Mouse (Mus musculus): ENCODE data around the gene Gnb3.

The Gnb3 gene

DNA sequence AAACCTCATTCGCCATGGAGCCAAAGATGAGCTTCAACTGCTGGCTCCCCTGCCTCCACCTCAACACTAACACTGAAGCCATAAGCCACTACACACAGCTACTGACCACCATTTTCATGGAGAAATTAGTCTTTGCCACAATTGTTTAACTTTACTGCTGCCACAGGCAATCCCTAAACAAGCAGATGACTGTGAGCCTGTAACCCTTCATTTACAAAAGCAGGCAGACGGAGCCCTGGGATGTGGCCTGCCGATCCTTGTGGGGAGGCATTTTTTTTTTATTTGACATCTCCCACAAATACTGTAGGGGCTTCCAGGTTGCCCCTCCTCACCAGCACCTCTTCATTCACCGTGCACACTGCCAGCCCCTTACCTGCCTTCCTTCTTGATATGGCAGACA, 23.5 kb downstream of the Gnb3 start:
- 92% methylated on average over 4 of the region's 4 CpGs for WGBS

DNA sequence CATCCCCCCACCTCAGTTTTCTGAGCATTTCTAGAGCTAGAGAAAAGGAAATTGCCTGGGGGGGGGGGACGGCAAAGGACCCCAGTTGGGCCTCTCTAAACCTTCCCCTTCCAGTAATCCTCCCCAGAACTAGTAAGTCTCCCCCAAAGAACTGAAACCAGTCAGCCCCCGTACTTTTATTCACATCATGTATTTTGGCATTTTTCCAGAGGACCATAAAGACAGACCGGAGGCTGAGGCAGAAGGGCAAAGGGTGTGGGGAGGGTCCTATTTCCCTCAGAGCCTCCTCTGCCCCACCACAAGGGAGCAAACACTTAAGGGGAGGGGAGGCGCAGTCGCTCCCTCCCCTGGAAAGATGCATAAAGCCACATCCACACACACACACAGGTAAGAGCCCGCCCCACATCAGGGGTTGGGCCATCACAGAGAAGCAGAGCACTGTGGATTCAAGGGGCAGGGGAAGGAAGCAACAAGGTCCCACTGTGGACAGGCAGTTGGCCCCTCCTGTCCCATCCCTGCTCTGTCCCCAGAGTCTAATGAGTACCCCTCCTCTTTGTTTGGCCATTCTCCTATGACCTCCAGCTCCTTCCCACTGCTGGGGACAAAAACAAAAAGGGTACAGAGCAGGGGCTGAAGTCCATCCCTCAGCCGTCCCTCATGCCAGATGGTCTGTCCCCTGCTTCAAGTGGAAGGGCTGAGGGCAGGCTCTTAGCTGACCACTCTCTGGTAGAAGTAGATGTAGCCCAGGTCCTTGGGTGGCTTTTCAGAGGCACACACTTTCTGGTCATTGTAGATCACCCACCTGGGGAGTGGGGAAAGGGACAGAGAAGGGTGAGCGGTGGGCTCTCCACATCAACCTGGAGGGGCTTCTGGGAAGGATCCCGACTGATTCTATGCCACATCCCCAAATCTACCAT, 25.0 kb downstream of the Gnb3 start:
- 66% methylated on average over 9 of the region's 9 CpGs for WGBS

DNA sequence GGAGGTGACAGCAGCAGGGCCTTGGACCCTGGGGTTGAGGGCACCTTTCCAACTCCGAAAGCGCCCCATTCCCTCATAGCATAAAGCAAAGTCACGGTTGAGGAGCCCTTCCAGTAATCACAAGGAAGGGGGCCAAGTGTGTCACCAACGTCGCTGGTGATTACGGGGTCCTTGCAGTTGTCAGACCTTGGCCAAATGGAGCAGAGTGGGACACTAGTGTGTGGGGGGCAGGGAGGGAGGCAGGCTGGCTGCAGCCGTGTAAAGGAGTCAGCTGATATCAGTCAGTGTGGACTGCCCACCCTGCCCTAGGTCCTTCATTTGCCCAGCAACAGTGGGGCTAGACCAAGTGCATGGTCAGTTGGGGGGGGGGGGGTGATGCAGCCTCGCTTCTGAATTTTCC, 25.6 kb downstream of the Gnb3 start:
- WGBS: 26% methylated on average over 8 of the region's 8 CpGs

DNA sequence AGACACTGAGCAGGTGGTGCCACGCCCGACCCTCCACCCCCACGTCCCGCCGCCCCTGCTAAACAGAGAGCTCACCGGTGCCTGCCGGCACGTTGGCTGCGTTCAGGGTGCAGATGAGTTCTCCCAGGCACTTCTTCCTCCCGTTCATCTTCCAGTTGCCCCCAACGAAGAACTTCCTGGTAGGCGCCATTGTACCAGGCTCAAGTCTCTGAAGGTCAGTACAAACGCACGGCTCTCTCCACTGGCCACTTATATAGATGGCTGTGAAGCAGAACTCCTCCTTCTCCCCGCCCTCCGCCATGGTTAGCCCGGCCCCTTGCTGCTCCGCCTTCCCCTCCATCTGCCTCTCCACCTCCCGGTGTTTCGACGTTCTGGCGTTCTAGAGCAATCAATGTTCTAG, 26.1 kb downstream of the Gnb3 start, which contains the start of gene Tpi1:
Gene Tpi1 (minus strand): TSS at position 364 of the 400 bp plus-strand sequence.
- WGBS: under 1% methylated on average over 22 of the region's 22 CpGs

DNA sequence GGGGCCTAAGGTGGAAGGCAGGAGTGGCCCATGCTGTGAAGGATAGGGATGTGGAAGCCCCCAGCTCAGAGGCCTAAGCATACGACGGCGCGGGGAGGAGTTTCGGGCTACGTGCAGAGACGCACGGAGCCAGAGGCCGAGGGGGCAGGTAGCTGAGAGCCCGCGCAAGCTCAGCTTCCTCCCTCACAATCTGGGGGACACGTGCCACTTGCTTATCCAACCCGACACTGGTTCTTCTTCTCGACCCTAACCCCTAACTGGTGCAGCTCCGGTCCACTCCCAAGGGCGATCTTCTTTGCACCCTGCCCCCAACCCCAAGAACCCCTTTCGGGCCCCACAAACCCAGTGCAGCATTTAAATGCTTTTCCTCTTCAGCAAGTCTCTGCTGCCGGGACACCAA, 26.6 kb downstream of the Gnb3 start:
- under 1% methylated on average over 18 of the region's 18 CpGs for WGBS

DNA sequence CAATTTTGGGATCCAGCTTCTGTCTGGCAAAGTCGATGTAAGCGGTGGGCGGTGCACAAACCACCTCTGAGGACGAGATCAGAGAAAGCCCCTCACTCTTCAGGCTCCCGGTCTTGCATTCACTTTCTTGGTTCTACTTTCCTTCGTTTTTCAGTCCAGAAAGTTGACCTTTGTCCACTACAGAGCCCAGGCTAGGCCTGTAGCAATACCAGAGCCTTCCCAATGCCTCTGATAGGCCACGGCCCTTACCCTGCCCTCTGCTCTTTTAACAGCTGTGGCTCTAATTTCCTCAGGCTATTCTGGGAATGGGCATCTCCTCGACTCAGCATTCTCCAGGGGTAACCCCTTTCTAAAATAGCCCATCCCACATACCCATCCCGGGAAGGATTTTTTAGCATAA, 27.2 kb downstream of the Gnb3 start:
- WGBS: 17% methylated on average over 9 of the region's 9 CpGs

DNA sequence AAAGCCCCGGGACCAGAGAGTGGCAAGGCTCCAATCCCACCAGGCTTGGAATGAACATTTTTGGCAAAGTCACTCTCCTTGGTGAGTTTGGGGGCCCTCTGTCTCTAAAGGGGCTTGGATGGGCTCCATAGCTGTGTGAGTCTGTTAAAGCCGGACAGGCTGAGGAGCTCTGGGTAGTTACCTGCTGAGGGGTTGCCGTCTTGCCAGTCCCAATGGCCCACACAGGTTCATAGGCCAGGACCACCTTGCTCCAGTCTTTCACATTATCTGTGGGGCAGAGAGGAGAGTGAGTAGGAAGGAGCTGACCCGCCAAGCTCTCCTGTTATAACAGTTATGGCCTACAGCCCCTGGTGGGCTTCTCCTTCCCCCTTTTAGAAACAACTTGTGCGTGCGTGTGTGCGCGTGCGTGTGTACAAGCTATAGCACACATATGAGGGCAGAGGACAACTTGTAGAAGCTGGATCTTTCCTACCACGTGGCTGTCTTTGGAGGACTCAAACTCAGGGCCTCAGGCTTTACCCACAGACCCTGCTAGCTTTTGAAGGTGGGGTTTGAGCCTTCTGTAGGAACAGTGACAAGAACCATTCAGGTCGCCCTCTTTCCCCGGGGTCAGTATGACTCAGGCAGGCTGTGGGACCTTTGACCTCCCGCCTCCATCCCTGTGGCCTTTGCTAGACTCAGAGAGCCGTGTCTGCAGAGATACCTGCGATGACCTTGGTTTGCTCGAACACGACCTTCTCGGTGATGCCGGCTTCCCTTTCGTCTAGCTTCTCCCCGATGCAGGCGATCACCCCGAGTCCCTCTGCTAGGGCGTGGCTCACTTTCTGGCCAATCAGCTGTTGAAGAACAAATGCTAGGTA, 28.1 kb downstream of the Gnb3 start:
- WGBS: 79% methylated on average over 24 of the region's 24 CpGs

DNA sequence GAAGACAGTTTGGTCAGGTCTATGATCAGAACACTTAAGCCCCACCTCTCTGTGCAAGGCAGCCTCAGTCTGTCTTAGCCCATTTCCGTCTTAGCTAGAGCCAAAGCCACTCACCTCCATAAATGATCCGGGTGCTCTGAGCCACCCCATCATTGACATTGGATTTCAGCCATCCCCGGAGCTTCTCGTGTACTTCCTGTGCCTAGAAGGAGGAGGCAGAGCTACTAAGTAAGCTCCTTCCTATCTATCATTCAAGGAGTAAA, 28.7 kb downstream of the Gnb3 start:
- WGBS: 56% methylated on average over 4 of the region's 4 CpGs

DNA sequence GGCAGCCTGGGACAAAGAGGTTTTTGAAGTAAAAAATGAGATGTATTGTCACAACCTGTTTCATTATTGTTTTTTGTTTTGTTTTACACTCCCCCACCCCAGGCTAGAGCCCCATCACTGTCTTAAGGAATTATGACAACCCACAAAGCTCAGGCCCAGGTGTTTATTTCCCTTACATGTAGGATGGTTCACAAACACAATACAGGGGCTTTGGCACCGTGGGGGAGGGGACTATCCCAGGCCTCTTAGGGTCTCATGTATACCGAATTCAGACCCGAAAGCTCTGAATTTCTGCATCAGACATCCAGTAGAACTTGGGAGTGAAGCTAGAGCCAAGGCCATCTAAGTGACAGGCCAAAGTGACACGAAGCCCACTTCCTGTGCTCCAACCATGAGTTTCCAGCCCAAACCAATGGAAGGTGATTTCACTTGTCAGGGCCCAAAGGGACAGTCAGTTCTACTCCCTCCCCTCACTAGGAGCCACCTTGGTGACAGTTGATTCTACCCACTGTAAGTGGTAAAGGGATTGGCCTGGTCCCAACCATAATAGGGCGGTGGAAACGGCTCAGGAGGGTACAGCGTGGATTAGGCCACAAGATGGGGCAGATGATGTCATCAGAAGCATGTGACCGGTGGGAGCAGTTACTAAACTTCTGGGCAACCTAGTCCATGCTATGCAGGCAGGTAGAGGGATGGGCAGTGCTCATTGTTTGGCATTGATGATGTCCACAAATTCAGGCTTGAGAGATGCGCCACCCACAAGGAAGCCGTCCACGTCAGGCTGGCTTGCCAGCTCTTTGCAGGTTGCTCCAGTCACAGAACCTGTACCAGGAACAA, 29.3 kb downstream of the Gnb3 start:
- WGBS: 74% methylated on average over 11 of the region's 11 CpGs

DNA sequence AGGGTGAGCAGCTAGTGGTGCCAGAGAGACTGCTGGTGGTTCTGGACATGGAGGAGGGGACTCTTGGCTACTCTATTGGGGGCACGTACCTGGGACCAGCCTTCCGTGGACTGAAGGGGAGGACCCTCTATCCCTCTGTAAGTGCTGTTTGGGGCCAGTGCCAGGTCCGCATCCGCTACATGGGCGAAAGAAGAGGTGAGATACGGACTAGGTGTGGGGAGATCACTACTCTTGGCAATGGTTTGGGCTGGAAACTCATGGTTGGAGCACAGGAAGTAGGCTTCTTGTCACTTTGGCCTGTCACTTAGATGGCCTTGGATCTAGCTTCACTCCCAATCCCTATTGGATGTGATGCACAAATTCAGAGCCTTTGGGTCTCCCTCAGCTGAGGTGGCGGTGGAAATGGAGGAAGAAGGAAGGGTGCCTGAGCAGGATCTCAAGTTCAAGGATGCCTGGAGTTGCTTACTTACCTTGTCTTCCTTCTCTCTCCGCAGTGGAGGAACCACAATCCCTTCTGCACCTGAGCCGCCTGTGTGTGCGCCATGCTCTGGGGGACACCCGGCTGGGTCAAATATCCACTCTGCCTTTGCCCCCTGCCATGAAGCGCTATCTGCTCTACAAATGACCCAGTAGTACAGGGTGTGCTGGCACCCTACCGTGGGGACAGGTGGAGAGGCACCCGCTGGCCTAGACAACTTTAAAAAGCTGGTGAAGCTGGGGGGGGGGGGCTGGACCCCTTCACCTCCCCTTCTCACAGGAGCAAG, 30.1 kb downstream of the Gnb3 start:
- 51% methylated on average over 14 of the region's 14 CpGs for WGBS

DNA sequence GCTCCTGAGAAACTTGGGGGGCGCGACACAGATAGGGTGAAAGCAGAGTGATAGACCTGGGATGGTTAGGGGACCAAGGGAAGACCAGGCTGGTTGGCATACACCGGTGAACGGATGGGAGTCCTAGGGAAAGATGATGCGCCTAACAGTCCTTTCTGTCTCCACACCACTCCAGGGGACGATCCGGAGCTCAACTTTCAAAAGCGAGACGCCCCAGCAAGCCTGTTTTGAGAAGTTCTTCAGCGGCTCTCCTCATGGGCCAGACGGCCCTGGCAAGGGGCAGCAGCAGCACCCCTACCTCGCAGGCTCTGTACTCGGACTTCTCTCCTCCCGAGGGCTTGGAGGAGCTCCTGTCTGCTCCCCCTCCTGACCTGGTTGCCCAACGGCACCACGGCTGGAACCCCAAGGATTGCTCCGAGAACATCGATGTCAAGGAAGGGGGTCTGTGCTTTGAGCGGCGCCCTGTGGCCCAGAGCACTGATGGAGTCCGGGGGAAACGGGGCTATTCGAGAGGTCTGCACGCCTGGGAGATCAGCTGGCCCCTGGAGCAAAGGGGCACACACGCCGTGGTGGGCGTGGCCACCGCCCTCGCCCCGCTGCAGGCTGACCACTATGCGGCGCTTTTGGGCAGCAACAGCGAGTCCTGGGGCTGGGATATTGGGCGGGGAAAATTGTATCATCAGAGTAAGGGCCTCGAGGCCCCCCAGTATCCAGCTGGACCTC, 30.9 kb downstream of the Gnb3 start:
- WGBS: 1% methylated on average over 35 of the region's 35 CpGs

DNA sequence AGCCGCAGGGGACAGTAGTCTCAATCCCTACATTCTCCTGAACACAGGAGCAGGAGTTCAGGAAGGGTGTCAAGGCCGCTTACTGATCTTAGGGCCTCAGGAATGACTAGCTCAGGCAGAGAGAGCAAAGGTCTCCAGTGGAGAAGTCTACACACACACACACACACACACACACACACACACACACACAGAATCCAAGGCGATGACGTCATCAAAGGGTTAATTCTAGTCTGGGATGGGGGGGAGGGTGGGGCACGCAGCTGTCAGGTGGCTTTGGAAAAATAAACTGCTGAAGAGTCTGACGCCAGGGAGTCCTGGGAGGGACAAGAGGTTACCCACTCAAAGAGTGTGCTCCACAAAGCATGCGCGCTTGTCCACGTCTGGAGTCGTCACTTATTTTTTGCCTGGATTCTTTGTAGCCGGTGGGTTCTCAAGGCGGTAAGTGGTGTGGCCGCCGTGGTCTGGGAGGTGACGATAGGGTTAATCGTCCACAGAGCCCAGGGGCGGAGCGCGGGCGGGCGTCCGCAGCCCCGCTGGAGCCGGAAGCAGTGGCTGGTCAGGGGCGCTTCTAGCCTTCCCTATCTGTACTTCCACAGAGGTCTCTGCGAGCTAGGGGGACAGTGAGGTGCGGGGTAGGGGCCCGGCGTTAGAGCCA, 31.6 kb downstream of the Gnb3 start, which contains the start of gene Spsb2:
Gene Spsb2 (plus strand): TSS at position 304 of the 655 bp plus-strand sequence.
- 7% methylated on average over 29 of the region's 29 CpGs for WGBS

DNA sequence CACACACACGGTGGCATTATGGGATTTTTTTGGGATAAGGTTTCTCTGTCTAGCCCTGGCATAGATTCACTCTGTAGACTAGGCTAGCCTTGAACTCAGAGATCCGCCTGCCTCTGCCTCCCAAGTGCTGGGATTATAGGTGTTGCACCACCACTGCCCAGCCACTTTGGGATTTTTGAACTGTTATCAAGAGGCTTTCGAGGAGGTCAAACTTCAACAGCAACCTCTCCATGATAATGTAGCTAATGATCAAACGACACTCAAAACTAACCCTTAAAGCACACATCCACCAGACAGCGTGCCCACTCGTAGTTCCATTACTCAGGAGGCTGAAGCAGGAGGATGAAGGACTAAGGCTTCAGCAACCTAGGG, 32.1 kb downstream of the Gnb3 start:
- WGBS: 76% methylated on average over 6 of the region's 6 CpGs

DNA sequence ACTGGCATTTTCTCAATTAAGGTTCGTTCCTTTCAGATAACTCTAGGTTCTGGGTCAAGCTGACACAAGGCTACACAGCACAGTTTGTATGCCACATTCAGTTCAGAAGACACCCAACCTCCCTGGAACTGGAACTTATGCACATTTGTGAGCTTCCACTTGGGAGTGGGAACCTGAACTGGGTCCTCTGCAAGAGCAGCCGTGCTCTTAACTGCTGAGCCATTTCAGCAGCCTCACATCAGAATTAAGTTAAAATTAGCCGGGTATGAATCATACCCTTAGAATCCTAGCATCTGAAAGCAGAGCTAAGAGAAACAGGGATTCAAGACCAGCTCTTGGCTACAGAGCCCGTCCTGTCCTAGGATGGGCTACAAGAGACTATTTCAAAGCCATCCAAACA, 32.7 kb downstream of the Gnb3 start:
- WGBS: 36% methylated on average over 4 of the region's 4 CpGs

DNA sequence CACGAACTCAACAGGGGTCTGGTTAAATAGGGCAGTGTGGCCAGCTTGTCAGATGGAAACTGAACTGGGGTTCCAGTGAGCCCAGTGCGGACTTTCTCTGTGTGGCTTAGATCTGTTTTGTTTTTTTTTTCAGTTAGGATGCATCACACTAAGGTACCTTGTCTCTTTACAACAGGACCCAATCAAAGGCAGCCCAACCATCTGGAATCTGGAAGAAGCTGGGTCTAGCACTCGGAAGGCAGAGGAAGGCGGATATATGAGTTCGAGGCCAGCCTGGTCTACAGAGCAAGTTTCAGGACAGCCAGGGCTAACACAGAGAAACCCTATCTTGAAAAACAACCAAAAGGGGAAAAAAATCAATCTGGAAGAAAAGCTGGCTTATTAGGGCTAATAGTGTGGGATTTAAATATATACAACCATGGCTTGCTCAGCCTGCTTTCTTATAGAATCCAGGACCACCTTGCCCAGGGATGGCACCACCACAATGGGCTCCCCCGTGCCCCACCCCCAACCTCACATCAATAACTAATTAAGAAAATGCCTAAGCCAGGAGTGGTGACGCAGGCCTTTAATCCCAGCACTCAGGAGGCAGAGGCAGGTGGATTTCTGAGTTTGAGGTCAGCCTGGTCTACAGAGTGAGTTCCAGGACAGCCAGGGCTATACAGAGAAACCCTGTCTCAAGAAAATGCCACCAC, 33.5 kb downstream of the Gnb3 start:
- 63% methylated on average over 7 of the region's 7 CpGs for WGBS

DNA sequence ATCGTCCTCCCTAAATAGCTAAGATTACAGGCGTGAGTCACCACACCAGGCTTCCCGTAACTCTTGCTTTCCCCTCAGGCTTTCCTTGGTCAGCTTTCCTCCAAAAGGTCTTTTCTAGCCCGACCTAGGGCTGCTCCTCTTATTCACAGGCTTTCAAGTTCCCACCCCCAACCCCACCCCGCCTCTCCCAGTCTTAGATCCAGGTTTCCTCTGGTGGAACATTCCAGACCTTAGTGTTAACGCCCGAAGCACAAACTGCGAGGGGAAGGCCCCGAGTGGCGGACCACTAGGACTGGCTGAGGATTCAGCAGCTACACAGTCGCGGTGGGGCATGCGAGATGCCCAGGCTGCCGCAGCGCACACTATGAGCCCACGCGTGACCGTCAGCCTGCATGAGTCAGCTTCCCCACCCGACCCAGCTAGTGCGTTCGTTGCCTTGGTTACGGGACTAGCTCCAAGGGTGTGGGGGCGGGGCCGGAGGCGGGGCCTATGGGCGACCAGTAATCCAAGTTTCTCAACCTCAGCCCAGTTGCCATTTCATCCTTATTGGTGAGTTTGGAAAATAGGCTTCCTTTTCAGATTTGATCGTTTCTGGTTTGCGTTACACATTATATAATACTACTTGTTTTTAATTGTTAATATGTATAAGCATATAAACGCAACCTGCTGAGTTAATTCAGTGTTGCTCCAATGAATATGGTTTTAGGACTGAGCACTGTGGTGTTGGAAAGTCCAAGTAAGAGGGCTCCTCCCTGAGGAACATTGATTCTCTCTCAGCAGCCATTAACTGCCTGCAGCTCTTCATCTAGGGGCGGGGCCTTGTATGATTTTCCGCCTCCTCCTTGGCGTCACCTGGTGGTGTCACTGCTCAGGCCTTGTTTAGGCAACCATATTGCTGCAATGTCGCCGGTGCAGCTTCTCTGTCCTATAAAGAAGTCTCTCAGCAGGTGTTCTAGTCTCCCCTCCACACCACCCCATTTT, 34.4 kb downstream of the Gnb3 start:
- 2% methylated on average over 34 of the region's 34 CpGs for WGBS

DNA sequence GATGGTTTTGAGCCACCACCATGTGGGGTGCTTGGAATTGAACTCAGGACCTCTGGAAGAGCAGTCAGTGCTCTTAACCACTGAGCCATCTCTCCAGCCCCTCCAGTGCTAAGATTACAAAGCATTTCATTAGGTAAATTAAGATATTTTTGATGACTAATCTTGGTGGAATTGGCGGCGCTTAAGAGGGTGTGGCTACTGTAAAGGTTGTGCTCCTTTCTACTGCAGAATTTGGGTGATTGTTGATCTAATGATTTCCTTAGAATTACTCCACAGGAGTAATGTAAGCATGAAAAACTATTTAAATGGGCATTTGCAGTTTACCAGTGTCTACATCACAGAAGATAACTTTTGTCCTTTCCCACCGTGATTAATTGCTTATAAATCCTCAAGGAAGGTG, 35.7 kb downstream of the Gnb3 start:
- WGBS: 81% methylated on average over 3 of the region's 3 CpGs

DNA sequence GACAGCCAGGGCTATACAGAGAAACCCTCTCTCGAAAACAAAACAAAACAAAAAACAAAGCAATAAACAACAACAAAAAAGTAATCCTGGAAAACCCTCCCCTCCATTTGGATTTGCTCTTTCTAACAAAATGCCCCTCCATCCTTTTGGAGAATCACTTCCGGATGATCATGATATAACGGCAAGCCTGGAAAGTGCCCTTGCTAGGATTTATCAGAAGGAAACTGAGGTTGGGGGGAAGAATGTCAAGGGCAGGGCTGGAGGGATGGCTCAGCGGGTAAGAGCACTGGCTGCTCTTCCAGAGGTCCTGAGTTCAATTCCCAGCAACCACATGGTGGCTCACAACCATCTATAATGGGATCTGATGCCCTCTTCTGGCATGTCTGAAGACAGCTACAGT, 36.4 kb downstream of the Gnb3 start:
- WGBS: 94% methylated on average over 4 of the region's 4 CpGs

Measured in cerebral cortex, adult 2 months (tissue).